ENCODE assay signal across 8 mouse cellular contexts in the genomic region with DNA sequence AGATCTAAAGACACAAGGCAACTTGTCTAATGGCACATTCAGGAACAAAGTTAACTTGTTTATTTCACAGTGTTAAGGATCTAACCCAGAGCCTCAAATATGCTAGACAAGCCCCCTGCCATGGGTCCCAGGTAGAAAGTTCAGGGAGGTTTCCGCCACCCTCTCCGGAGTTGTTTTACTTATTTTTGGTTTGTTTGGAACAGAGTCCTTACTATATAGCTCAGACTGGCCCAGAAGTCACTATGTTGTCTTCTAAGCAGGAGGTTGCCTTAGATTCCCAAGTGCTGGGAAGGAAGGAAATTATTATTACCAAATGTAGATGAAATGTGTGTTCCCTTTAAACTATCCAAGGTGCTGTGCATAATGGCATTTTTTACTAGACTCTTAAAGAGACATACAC. TPM values are rescaled to one million over a fixed set of nuclear protein-coding genes. Genes with fewer than 3 reads are reported as not detected.
DNase-seq lines count a peak whose midpoint lies in the region; ATAC-seq and TF ChIP-seq lines count a peak whose summit lies in the region.

No protein-coding gene starts in this region.

- peak overlapping the region in 1 of 2 experiments; percentile 58; a peak in 1 of 4 replicates for H3K4me3 ChIP-seq in heart, embryonic 14.5 days (ENCODE audit: control insufficient read depth in 1 of 2, insufficient read depth in 1 of 2, low read depth in 1 of 2, low read length in 2 of 2)
- peak overlapping the region; percentile 57; the same call in 1 of the 2 replicates for H3K4me3 ChIP-seq in hindbrain, embryonic 14.5 days (replicated peaks; ENCODE audit: low read length)
- H3K4me3 ChIP-seq in midbrain, embryonic 15.5 days = 0 out of 2 replicates have a peak overlapping the region, but pooled peaks have one; percentile 50

- no peak for ATAC-seq in heart, embryonic 14.5 days (ENCODE audit: insufficient number of reproducible peaks, insufficient read depth, low FRiP score, low read depth)
- no peak for ATAC-seq in hindbrain, embryonic 14.5 days (ENCODE audit: low FRiP score)
- ATAC-seq in midbrain, embryonic 15.5 days (replicated peaks) = no peak

- no peak for DNase-seq in heart, postnatal 25 days (ENCODE audit: low spot score)
- peak; percentile 11 for DNase-seq in brain, embryonic 14.5 days (ENCODE audit: low read depth)
- no peak for DNase-seq in hindbrain, embryonic 14.5 days (ENCODE audit: low spot score)
- no peak for DNase-seq in gastrocnemius, postnatal 14 days
- no peak for DNase-seq in adrenal gland, postnatal 25 days
- DNase-seq in left cerebral cortex, postnatal 36 days (ENCODE audit: low spot score in 2 of 2) = no peak

- 77% methylated on average over 2 of the region's 2 CpGs for WGBS in heart, embryonic 14.5 days
- 73% methylated on average over 2 of the region's 2 CpGs for WGBS in hindbrain, embryonic 14.5 days
- 65% methylated on average over 2 of the region's 2 CpGs for WGBS in midbrain, embryonic 15.5 days

- H3K36me3 ChIP-seq in heart, embryonic 14.5 days (ENCODE audit: control insufficient read depth, insufficient read depth, low read length) = no peaks in the 10 kb centered on the region
- no peaks in the 10 kb centered on the region for H3K36me3 ChIP-seq in hindbrain, embryonic 14.5 days (replicated peaks; ENCODE audit: control insufficient read depth, insufficient read depth)
- H3K36me3 ChIP-seq in midbrain, embryonic 15.5 days (replicated peaks) = no peaks in the 10 kb centered on the region

- H3K4me2 ChIP-seq in heart, embryonic 14.5 days (ENCODE audit: low read length) = peak overlapping the region; percentile 63
- peak overlapping the region; percentile 53 for H3K4me2 ChIP-seq in hindbrain, embryonic 14.5 days (replicated peaks)
- peak overlapping the region; percentile 40 for H3K4me2 ChIP-seq in midbrain, embryonic 15.5 days

- intact Hi-C loops in heart, postnatal 25 days (cut with DNase I) = no loop called here
- intact Hi-C loops in gastrocnemius, postnatal 14 days (cut with DNase I; ENCODE audit: low total_unique reads) = no loop called here
- intact Hi-C loops in left cerebral cortex, postnatal 36 days (cut with DNase I) = no loop called here

- no peaks in the 10 kb centered on the region for H3K9me3 ChIP-seq in heart, embryonic 14.5 days (ENCODE audit: control insufficient read depth, low read length)
- no peaks in the 10 kb centered on the region for H3K9me3 ChIP-seq in hindbrain, embryonic 14.5 days (ENCODE audit: control insufficient read depth, low read length)
- no peaks in the 10 kb centered on the region for H3K9me3 ChIP-seq in midbrain, embryonic 15.5 days

- TF ChIP-seq POLR2A in brain, embryonic 14.5 days (IDR thresholded peaks at IDR 0.05; ENCODE audit: borderline replicate concordance, extremely low read depth, insufficient read depth, insufficient read length, poor library complexity, severe bottlenecking) = no peak

- H3K27ac ChIP-seq in heart, embryonic 14.5 days (replicated peaks in 1 of 2; ENCODE audit: control insufficient read depth in 1 of 2, insufficient read depth in 1 of 2, low read depth in 2 of 2, low read length in 2 of 2) = no peak overlapping the region; a peak in 1 of 4 replicates
- no peak overlapping the region for H3K27ac ChIP-seq in hindbrain, embryonic 14.5 days
- H3K27ac ChIP-seq in midbrain, embryonic 15.5 days = no peak overlapping the region

- no peak for TF ChIP-seq CTCF in brain, embryonic 14.5 days (IDR thresholded peaks at IDR 0.05; ENCODE audit: borderline replicate concordance, extremely low read depth, insufficient read depth, insufficient read length)

- H3K4me1 ChIP-seq in heart, embryonic 14.5 days (ENCODE audit: control insufficient read depth in 2 of 2, insufficient read depth in 2 of 2, low read length in 2 of 2) = peaks cover 0 to 10% of the 10 kb centered on the region in 2 experiments; a peak in 2 of 4 replicates
- H3K4me1 ChIP-seq in hindbrain, embryonic 14.5 days (replicated peaks; ENCODE audit: control insufficient read depth, insufficient read depth, low read length) = peaks cover 28% of the 10 kb centered on the region
- H3K4me1 ChIP-seq in midbrain, embryonic 15.5 days = peaks cover 14% of the 10 kb centered on the region

- H3K9ac ChIP-seq in heart, embryonic 14.5 days (ENCODE audit: low read length) = peak overlapping the region; percentile 68
- H3K9ac ChIP-seq in hindbrain, embryonic 14.5 days = peak overlapping the region; percentile 35; the same call in 1 of the 2 replicates
- no peak overlapping the region for H3K9ac ChIP-seq in midbrain, embryonic 15.5 days

- no peaks in the 10 kb centered on the region for H3K27me3 ChIP-seq in heart, embryonic 14.5 days (ENCODE audit: control insufficient read depth, insufficient read depth, low read length)
- H3K27me3 ChIP-seq in hindbrain, embryonic 14.5 days (ENCODE audit: control insufficient read depth, insufficient read depth, low read length) = no peaks in the 10 kb centered on the region
- no peaks in the 10 kb centered on the region for H3K27me3 ChIP-seq in midbrain, embryonic 15.5 days (replicated peaks)

RNA-seq across cellular contexts. Expression of gene Zfand6, which starts 9.7 kb away (rescaled TPM):
- polyA plus RNA-seq in heart, embryonic 14.5 days (2014; fragmentation: Nextera tagmentation; extraction: Ambion mirVana) = 147 and 168 TPM in 2 replicates
- 100 to 1,000 TPM in 1 of 2 experiments, 10 to 100 TPM in 1; 96.6 to 101 TPM for total RNA-seq in heart, postnatal 25 days (2021)
- polyA plus RNA-seq in brain, embryonic 14.5 days (2012; rRNA removed) = 127 and 173 TPM in 2 replicates
- 196 and 217 TPM in 2 replicates for polyA plus RNA-seq in hindbrain, embryonic 14.5 days (2014; fragmentation: Nextera tagmentation; extraction: Ambion mirVana)
- polyA plus RNA-seq in midbrain, embryonic 15.5 days (2015; fragmentation: Nextera tagmentation; extraction: Ambion mirVana) = 171 and 178 TPM in 2 replicates
- total RNA-seq in gastrocnemius, postnatal 14 days (2021) = 10 to 100 TPM; 92.1 to 92.5 TPM
- 107 and 112 TPM in 2 replicates for total RNA-seq in adrenal gland, postnatal 25 days (2021)
- 10 to 100 TPM; 59.9 to 63.2 TPM for total RNA-seq in left cerebral cortex, postnatal 36 days (2021)
